Mouse (Mus musculus) liver, embryonic 13.5 days (tissue): ENCODE measurements at regions not wholly inside any gene's neighbourhood (a gene's known extent, or its start where the extent isn't known, plus 50 kb on each side); places are given as distances from the start of the nearest gene placed in this dataset. TPM values are rescaled to one million over a fixed set of nuclear protein-coding genes. Genes with fewer than 3 reads are reported as not detected.

Source experiments
- ATAC-seq: fragments of 200-750 bp; cut with Nextera tagmentation; 2 replicates; pipeline ENCODE4 v1.8.0; 2017; ENCODE audit warnings: low read depth, mild to moderate bottlenecking, moderate number of reproducible peaks, moderate library complexity
- DNase-seq: peaks from one replicate; pipeline ENCODE4 v3.0.0; 2022
- H3K27ac ChIP-seq: fragments of 300-500 bp; sonication (generic); 2 replicates; pipeline ENCODE4 v1.5.1; 2015; ENCODE audit warnings: moderate library complexity, mild to moderate bottlenecking, inconsistent platforms
- H3K27me3 ChIP-seq: fragments of 300-500 bp; sonication (generic); 2 replicates; pipeline ENCODE4 v1.6.1; 2015; ENCODE audit warnings: mild to moderate bottlenecking, inconsistent platforms
- H3K36me3 ChIP-seq: fragments of 300-500 bp; sonication (generic); 2 replicates; pipeline ENCODE4 v1.6.1; 2015; ENCODE audit warnings: mild to moderate bottlenecking, inconsistent platforms
- H3K4me1 ChIP-seq: fragments of 300-500 bp; sonication (generic); replicated peaks from 2 replicates; pipeline ENCODE4 v1.6.1; 2015; ENCODE audit warnings: inconsistent platforms
- H3K4me2 ChIP-seq: fragments of 300-500 bp; sonication (generic); 2 replicates; pipeline ENCODE4 v1.6.1; 2015; ENCODE audit warnings: inconsistent platforms, mild to moderate bottlenecking, moderate library complexity
- H3K4me3 ChIP-seq: fragments of 300-500 bp; sonication (generic); replicated peaks from 2 replicates; pipeline ENCODE4 v1.5.1; 2015; ENCODE audit warnings: mild to moderate bottlenecking, inconsistent platforms
- H3K9ac ChIP-seq: fragments of 300-500 bp; sonication (generic); 2 replicates; pipeline ENCODE4 v1.6.1; 2015; ENCODE audit warnings: mild to moderate bottlenecking, inconsistent platforms
- H3K9me3 ChIP-seq: fragments of 300-500 bp; sonication (generic); replicated peaks from 2 replicates; pipeline ENCODE4 v1.6.1; 2016; ENCODE audit warnings: inconsistent platforms
- WGBS: fragments of 180-500 bp; shearing (Covaris S2); methylation state at CpG from one replicate; pipeline ENCODE4 v1.1.7; 2015; ENCODE audit not compliant: insufficient replicate concordance; 5-methylcytosine and 5-hydroxymethylcytosine counted together
- microRNA-seq: library from miRNA; unstranded; fragments of <30 nt; microRNA quantifications from one replicate; pipeline ENCODE4, GENCODE M21; 2016

DNA sequence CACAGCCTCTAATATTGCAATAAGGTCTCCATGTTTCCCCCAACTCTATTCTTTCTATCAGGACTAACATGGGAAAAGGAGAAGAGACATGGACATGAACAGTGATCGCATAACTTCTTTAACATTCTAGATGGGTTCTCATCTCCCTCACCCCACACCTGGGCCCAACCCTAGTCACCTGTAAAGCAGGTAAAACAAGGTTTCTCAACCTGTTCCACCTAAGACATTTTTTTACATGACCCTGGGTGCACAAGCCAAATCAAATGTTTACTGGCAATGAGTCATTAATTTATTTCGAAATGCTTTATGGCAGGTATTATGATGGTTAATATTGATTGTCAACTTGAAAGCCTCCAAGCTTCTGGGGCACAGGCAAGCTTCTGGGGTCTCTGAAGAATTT, 640.4 kb downstream of the Sox6 start:
- WGBS, result 71% methylated on average over 2 of the region's 2 CpGs
- Histone ChIP-seq H3K36me3 (no peaks in the 10 kb centered on the region), H3K9me3 (no peaks in the 10 kb centered on the region), H3K4me1 (no peaks in the 10 kb centered on the region), H3K9ac (no peak overlapping the region), H3K27ac (no peak overlapping the region), H3K27me3 (no peaks in the 10 kb centered on the region), H3K4me3 (no peak overlapping the region), H3K4me2 (no peak overlapping the region)
- ATAC-seq (no peak), DNase-seq (no peak)

DNA sequence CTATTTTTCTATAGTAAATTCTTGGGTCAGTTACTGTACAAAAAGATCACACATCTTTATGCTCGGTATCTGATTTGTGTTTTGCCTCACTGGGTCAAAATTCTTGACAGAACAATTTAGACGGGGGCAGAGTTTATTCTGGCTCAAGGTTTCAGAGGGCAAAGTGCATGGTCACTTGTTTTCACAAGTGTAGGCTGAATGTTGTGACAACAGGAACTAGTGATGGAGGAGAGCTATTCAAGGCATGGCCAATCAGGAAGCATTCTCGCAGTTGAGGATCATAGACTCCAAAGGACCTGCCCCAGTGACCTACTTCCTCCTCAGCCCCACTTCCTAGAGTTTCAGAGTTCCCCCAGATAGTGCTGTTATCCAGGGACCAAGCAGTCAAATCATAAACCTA, 639.1 kb downstream of the Sox6 start:
- Histone ChIP-seq H3K4me1 (no peaks in the 10 kb centered on the region), H3K4me2 (no peak overlapping the region), H3K9ac (no peak overlapping the region), H3K4me3 (no peak overlapping the region), H3K27me3 (no peaks in the 10 kb centered on the region), H3K36me3 (no peaks in the 10 kb centered on the region), H3K27ac (no peak overlapping the region), H3K9me3 (no peaks in the 10 kb centered on the region)
- WGBS, result 43% methylated on average over 3 of the region's 3 CpGs
- DNase-seq, result no peak
- no peak for ATAC-seq

DNA sequence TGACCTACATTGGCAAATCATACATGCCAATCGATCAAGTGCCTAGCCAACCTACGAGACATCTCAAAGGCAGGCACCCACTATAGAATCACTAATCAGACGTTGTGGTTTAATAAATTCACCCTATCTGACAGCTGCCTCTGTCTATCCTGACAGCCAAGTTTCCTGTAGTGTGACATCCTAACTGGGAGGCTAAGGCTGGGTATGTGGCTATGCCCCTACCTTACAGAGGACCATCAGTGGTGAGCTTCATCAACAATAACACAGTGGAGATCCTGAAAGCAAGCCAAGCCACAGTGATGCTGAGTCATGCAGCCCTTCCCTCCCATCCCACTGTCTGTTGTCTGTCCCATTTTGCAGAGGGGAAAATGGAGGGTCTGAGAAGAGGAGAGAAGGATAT, 630.7 kb downstream of the Sox6 start:
- Histone ChIP-seq H3K4me2 (no peak overlapping the region), H3K4me3 (no peak overlapping the region), H3K9me3 (no peaks in the 10 kb centered on the region), H3K36me3 (no peaks in the 10 kb centered on the region), H3K9ac (no peak overlapping the region), H3K27ac (no peak overlapping the region), H3K4me1 (no peaks in the 10 kb centered on the region; the same call in 1 of the 2 replicates), H3K27me3 (no peaks in the 10 kb centered on the region)
- 34% methylated on average over 3 of the region's 3 CpGs for WGBS
- no peak for DNase-seq
- ATAC-seq, result no peak

DNA sequence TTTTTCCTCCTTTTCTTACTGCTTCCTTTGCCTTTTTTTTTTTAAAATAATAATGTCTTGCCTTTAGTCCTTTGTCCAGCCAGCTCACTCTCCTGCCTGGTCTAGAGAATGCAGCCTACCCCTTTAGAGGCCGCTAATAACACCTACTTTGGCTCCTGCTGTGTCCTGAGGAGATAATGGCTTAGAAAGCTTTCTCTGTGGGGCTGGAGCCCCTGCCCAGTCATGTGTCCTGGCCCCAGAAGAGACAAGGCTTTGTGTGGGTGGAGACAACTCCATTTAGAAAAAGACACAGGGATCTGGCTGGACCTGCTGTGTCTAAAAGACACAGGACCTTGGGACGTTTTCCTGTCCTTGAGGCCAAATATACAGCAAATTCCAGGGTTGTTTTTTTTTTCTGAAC, 629.7 kb downstream of the Sox6 start:
- no peak for DNase-seq
- Histone ChIP-seq H3K4me3 (no peak overlapping the region), H3K4me2 (no peak overlapping the region), H3K9me3 (no peaks in the 10 kb centered on the region), H3K9ac (no peak overlapping the region), H3K27me3 (no peaks in the 10 kb centered on the region), H3K4me1 (no peaks in the 10 kb centered on the region; the same call in 1 of the 2 replicates), H3K36me3 (no peaks in the 10 kb centered on the region), H3K27ac (no peak overlapping the region)
- no peak for ATAC-seq
- 26% methylated on average over 2 of the region's 2 CpGs for WGBS

DNA sequence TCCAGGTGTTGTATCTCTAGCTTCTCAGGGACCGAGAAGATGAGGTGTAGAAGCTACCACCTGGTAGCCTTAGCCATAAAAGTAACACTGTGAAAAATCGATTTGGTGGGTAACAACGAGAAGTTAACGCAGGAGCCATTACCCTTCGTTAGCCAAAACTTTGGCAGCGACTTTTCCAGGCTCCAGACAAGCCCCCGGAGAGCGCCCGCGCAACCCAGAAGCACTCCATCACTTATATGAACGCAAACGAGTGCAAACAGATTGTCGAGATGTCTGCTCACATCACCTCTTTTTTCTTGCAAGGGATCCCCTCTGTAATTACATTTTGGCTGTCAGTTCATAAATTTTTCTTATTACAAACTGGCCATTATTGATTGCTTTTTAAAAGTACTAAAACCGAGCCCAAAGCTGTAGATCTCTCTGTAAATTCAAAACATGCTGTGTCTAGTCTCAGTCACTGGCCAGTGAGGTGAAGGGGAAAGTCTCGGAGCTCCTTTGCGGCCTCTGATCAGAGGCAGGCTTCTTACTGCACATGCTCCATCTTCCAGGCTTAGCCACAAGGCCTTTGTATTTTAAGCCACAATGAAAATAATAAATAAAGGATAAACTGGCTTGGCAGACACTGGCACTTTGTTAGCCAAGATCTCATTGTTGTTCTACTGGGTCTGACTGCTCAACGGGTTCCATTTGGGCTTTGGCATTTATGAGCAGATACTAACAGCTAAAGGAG, 627.9 kb downstream of the Sox6 start:
- ATAC-seq (no peak), DNase-seq (no peak)
- WGBS, result 74% methylated on average over 17 of the region's 17 CpGs
- H3K4me2 ChIP-seq, result no peak overlapping the region
- H3K36me3 ChIP-seq, result no peaks in the 10 kb centered on the region
- H3K4me3 ChIP-seq, result no peak overlapping the region
- no peaks in the 10 kb centered on the region for H3K27me3 ChIP-seq
- no peak overlapping the region for H3K9ac ChIP-seq
- H3K4me1 ChIP-seq, result no peaks in the 10 kb centered on the region; the same call in 1 of the 2 replicates
- H3K9me3 ChIP-seq, result no peaks in the 10 kb centered on the region
- H3K27ac ChIP-seq, result no peak overlapping the region

DNA sequence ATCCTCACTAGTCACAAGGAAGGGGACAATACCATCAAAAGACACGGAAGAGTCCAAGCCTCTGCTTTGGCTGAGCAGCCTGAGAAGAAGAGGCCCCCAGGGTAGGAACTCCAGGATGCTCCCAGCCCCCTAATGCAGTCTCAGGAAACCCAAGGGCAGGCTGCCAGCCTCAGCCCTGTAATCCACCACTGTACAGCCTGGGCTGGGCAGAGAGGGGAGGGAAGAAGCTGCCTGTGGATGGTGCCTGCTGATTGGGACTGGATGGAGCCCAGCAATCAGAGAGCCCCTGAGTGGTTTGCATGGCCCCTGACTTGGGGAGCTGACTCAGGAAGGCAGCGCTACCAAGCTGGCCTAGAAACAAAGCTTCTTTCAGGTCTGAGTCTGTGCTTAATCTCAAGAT, 627.1 kb downstream of the Sox6 start:
- 67% methylated on average over 2 of the region's 2 CpGs for WGBS
- no peak for ATAC-seq

DNA sequence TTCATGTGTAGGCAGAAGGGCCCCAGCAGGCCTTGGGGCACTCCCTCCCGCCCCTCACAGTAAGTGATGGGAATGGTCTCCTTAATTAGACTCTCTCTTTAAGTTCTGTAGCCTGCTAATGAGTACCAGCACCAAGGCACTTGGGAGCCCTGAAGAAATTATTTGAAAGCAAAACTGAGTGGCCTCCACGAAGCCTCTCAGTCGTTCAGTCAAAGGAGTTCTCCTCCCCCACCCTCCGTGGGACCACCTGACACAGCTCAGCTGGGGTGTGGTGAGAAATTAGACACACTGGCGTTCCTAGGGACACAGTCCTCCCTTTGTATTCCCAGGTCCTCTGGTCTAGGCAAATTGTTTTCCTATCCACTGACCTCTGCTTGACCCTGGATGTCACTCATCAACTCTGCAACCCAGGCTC, 623.4 kb downstream of the Sox6 start:
- no peaks in the 10 kb centered on the region for H3K4me1 ChIP-seq
- 38% methylated on average over 5 of the region's 5 CpGs for WGBS

More for the DNA sequence above, 627.1 kb downstream of the Sox6 start:
- Histone ChIP-seq H3K27me3 (no peaks in the 10 kb centered on the region), H3K4me3 (no peak overlapping the region), H3K4me1 (no peaks in the 10 kb centered on the region; the same call in 1 of the 2 replicates), H3K27ac (no peak overlapping the region), H3K36me3 (no peaks in the 10 kb centered on the region), H3K4me2 (no peak overlapping the region), H3K9me3 (no peaks in the 10 kb centered on the region), H3K9ac (no peak overlapping the region)
- no peak for DNase-seq

More for the DNA sequence above, 623.4 kb downstream of the Sox6 start:
- Histone ChIP-seq H3K27me3 (no peaks in the 10 kb centered on the region), H3K9me3 (no peaks in the 10 kb centered on the region), H3K4me3 (no peak overlapping the region), H3K4me2 (no peak overlapping the region), H3K9ac (no peak overlapping the region), H3K36me3 (no peaks in the 10 kb centered on the region), H3K27ac (no peak overlapping the region)
- no peak for DNase-seq
- no peak for ATAC-seq

Small RNA genes in the stretch of these regions (microRNA-seq; reads per million reads assigned to microRNA genes)
- not detected for gene Gm27684
